19 mouse cellular contexts compared by ENCODE assay signal in genomic region chr9:31859446-31859845, GRCm38 (mm10). TPM values are rescaled to one million over a fixed set of nuclear protein-coding genes. Genes with fewer than 3 reads are reported as not detected.
"Had no signal": no experiment of that assay in that cellular context is flagged by ENCODE, and none has a peak within 500 bp of the region (broad histone marks: within the 10 kb centered on the region; RNA-seq: fewer than 3 reads in every experiment).

No protein-coding gene starts in this region.

- H3K9ac ChIP-seq: liver, embryonic 15.5 days; liver, postnatal 0 days; lung, embryonic 15.5 days; midbrain, embryonic 12.5 days; neural tube, embryonic 12.5 days; stomach, embryonic 15.5 days had no signal

- H3K27ac ChIP-seq: liver, embryonic 15.5 days; lung, embryonic 15.5 days; macrophage; midbrain, embryonic 10.5 days; midbrain, embryonic 12.5 days; neural tube, embryonic 12.5 days; stomach, embryonic 15.5 days; stomach, postnatal 0 days had no signal

- H3K4me1 ChIP-seq: liver, embryonic 15.5 days; stomach, embryonic 15.5 days had no signal

- ATAC-seq: liver, postnatal 0 days; lung, postnatal 0 days had no signal

- H3K4me3 ChIP-seq: liver, embryonic 15.5 days; lung, embryonic 15.5 days; neural tube, embryonic 12.5 days; stomach, embryonic 15.5 days had no signal

- H3K9me3 ChIP-seq: liver, embryonic 15.5 days; lung, embryonic 15.5 days; midbrain, embryonic 10.5 days; midbrain, embryonic 12.5 days; neural tube, embryonic 12.5 days; stomach, embryonic 15.5 days had no signal

- DNase-seq: liver, postnatal 0 days; lung, adult 2 months; lung, postnatal 14 days; lung, postnatal 36 days; right cerebral cortex, postnatal 25 days; spleen, adult 18-20 months; thymus, adult 2 months had no signal

- H3K36me3 ChIP-seq: liver, embryonic 15.5 days; lung, embryonic 15.5 days; midbrain, embryonic 10.5 days; midbrain, embryonic 12.5 days; neural tube, embryonic 12.5 days; stomach, embryonic 15.5 days had no signal

RNA-seq across cellular contexts. Expression of gene Barx2, which starts 53.8 kb away (rescaled TPM):
- total RNA-seq: megakaryocyte progenitor cell, adult 5-6 weeks; megakaryocyte-erythroid progenitor cell, adult 5-6 weeks had no signal
- polyA plus RNA-seq: liver, embryonic 15.5 days; liver, postnatal 0 days; macrophage; midbrain, embryonic 12.5 days; neural tube, embryonic 14.5 days had no signal
